Mouse (Mus musculus) brain, embryonic 18.5 days (tissue): ENCODE results near the gene Pigx.

ENCODE experiments used
- DNase-seq: peaks from one replicate; pipeline ENCODE4 v3.0.0-alpha.2; 2012; ENCODE audit warnings: low read depth, low spot score

Gene Pigx

GRCm38 (mm10) chr16:32062226-32062625, 37.3 kb downstream of the Pigx start:
- no peak for DNase-seq

DNA sequence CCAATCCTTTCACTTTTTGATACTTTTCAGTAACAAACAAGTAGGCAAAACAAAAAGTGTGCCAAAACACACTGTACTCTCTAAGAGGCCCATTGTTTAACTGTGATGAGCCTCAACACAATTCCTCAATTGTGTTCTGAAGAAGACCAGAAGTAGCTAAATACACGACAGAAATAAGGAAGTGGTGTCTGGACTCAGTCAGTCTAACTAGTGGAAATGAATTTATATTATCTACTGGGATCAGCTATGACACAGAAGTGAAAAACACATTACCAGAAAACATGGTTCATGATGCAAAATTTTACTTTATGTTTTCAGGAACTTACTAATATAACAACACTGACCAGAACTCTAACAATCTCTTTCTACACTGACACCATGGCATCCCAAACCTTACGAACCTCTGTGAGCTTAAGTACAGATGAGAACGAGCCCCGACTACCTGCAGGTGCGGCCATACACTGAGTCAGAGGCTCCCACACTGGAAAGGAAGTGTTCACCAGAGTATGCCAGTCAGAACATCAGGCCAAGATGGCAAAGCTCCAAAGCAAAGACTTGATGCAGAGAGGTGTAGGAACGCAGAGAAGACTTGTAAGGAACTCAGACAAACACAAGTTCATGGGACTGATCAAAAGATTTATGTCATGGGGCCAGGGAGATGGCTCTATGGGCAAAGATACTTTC, 39.6 kb downstream of the Pigx start:
- no peak for DNase-seq

DNA sequence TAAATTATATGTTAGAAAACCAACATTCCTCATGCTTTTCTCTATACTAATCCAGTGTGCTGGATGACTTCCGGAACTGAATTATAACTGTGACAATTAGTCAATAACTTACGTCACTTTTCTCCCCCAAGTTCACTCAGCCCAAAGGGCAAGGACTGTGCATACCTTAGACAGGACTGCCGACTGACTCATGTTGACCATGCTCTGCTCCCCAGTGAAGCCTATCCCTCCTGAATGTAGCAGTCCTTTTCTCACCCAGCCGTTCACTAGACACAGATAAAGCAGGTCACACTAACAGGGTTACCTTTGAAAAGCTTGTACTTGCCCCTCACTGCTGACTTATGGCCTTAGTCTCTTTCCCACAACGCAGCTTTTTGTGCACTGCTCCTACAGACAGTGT, 40.7 kb downstream of the Pigx start:
- DNase-seq, result no peak

DNA sequence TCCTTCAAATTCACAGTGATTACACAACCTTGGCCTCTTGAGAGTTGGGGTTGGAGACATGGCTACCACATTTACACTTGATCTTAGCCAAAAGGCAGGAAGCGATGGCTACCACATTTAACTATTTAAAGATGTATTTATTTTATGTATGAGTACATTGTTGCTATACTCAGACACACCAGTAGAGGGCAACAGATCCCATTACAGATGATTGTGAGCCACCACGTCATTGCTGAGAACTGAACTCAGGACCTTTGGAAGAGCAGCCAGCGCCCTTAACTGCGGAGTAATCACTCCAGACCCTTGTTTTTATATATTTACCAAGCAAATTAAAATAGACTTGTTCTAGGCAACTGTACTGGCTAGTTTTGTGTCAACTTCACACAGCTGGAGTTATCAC, 57.2 kb downstream of the Pigx start:
- DNase-seq, result no peak
